Mouse (Mus musculus): ENCODE measurements at regions not wholly inside any gene's neighbourhood (a gene's known extent, or its start where the extent isn't known, plus 50 kb on each side); places are given as distances from the start of the nearest gene placed in this dataset.

- no peaks in the 10 kb centered on the region for H3K79me2 ChIP-seq (ENCODE audit: control insufficient read depth, insufficient read depth, low read length, poor library complexity)
- H3K9me3 ChIP-seq (replicated peaks; ENCODE audit: insufficient read depth, low read length) = no peaks in the 10 kb centered on the region
- H3K36me3 ChIP-seq (ENCODE audit: control insufficient read depth in 1 of 2, insufficient read depth in 2 of 2, low read length in 2 of 2) = no peaks in the 10 kb centered on the region
These were observed 258.9 kb downstream of the Bckdhb start for GRCm38 (mm10) chr9:84183637-84184374.

GRCm38 (mm10) chr9:84187531-84187930, 262.6 kb downstream of the Bckdhb start:
- no peak overlapping the region for H3K4me3 ChIP-seq (ENCODE audit: control insufficient read depth in 1 of 2, insufficient read depth in 1 of 2, low read depth in 2 of 2, low read length in 2 of 2)
- no peaks in the 10 kb centered on the region for H3K27me3 ChIP-seq (ENCODE audit: control insufficient read depth in 1 of 2, insufficient read depth in 2 of 2, low read length in 2 of 2)
- no peaks in the 10 kb centered on the region for H3K4me1 ChIP-seq (ENCODE audit: control insufficient read depth in 1 of 2, insufficient read depth in 2 of 2, low read length in 2 of 2)
- TF ChIP-seq MYC (IDR thresholded peaks at IDR 0.05; ENCODE audit: low read depth, low read length) = no peak
- TF ChIP-seq GABPA (IDR thresholded peaks at IDR 0.05; ENCODE audit: low read depth, low read length) = no peak
- no peak overlapping the region for H3K9ac ChIP-seq (ENCODE audit: control insufficient read depth, low read depth, low read length, poor library complexity, severe bottlenecking)
- H3K9me3 ChIP-seq (replicated peaks; ENCODE audit: insufficient read depth, low read length) = no peaks in the 10 kb centered on the region
- no peak overlapping the region for H3K27ac ChIP-seq (ENCODE audit: control insufficient read depth, low read depth, low read length)
- DNase-seq (ENCODE audit: low read depth, low spot score) = no peak
- no peaks in the 10 kb centered on the region for H3K79me2 ChIP-seq (ENCODE audit: control insufficient read depth, insufficient read depth, low read length, poor library complexity)
- no peaks in the 10 kb centered on the region for H3K36me3 ChIP-seq (ENCODE audit: control insufficient read depth in 1 of 2, insufficient read depth in 2 of 2, low read length in 2 of 2)

More at GRCm38 (mm10) chr9:84183637-84184374, 258.9 kb downstream of the Bckdhb start:
- TF ChIP-seq SMC3 (IDR thresholded peaks at IDR 0.05; ENCODE audit: low read depth, low read length) (no peak), MYB (IDR thresholded peaks at IDR 0.05; ENCODE audit: low read depth, low read length) (no peak)
- no peak overlapping the region for H3K27ac ChIP-seq (ENCODE audit: control insufficient read depth, low read depth, low read length)
- H3K27me3 ChIP-seq (ENCODE audit: control insufficient read depth in 1 of 2, insufficient read depth in 2 of 2, low read length in 2 of 2) = no peaks in the 10 kb centered on the region
- H3K4me3 ChIP-seq (ENCODE audit: control insufficient read depth in 1 of 2, insufficient read depth in 1 of 2, low read depth in 2 of 2, low read length in 2 of 2) = no peak overlapping the region
- H3K4me1 ChIP-seq (ENCODE audit: control insufficient read depth in 1 of 2, insufficient read depth in 2 of 2, low read length in 2 of 2) = no peaks in the 10 kb centered on the region
- H3K9ac ChIP-seq (ENCODE audit: control insufficient read depth, low read depth, low read length, poor library complexity, severe bottlenecking) = no peak overlapping the region
- no peak for DNase-seq (ENCODE audit: low read depth, low spot score)

DNA sequence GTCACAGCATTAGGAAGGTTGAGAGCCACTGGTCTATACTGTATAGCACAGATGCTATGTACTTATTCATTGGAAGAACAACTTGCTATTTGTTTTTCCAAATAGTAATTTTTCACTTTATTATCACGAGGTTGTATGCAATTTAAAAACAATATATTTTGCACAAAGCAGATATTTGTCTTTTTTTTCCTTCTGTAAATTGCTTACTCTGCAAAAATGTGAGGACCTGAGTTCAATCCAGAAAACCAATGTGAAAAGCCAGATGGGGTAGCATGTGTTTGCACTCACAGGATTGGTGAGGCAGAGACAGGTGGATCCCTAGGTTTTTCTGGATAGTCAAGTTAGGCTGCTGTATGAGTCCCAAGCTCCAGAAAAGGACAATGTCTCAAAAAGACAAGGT, 268.5 kb downstream of the Bckdhb start:
- H3K9me3 ChIP-seq (replicated peaks; ENCODE audit: insufficient read depth, low read length) = no peaks in the 10 kb centered on the region
- TF ChIP-seq POLR2AphosphoS5 (IDR thresholded peaks at IDR 0.05; ENCODE audit: borderline replicate concordance, low read depth, low read length) (no peak), JUND (IDR thresholded peaks at IDR 0.05; ENCODE audit: low read depth, low read length) (no peak), TCF12 (IDR thresholded peaks at IDR 0.05; ENCODE audit: low read depth, low read length) (no peak), E2F4 (IDR thresholded peaks at IDR 0.05; ENCODE audit: borderline replicate concordance, low read depth, low read length) (no peak), POLR2AphosphoS2 (IDR thresholded peaks at IDR 0.05; ENCODE audit: low read length) (no peak), RAD21 (IDR thresholded peaks at IDR 0.05; ENCODE audit: low read depth, low read length) (no peak), ZKSCAN1 (IDR thresholded peaks at IDR 0.05; ENCODE audit: low read depth, low read length) (no peak), MAZ (IDR thresholded peaks at IDR 0.05; ENCODE audit: low read depth, low read length) (no peak), CHD2 (IDR thresholded peaks at IDR 0.05; ENCODE audit: low read length) (no peak), BHLHE40 (IDR thresholded peaks at IDR 0.05; ENCODE audit: borderline replicate concordance, low read depth, low read length) (no peak)
- H3K27ac ChIP-seq (ENCODE audit: control insufficient read depth, low read depth, low read length) = no peak overlapping the region
- H3K9ac ChIP-seq (ENCODE audit: control insufficient read depth, low read depth, low read length, poor library complexity, severe bottlenecking) = no peak overlapping the region
- no peaks in the 10 kb centered on the region; a peak in 1 of 4 replicates for H3K27me3 ChIP-seq (ENCODE audit: control insufficient read depth in 1 of 2, insufficient read depth in 2 of 2, low read length in 2 of 2)
- no peaks in the 10 kb centered on the region for H3K4me1 ChIP-seq (ENCODE audit: control insufficient read depth in 1 of 2, insufficient read depth in 2 of 2, low read length in 2 of 2)
- no peak for DNase-seq (ENCODE audit: low read depth, low spot score)
- H3K4me3 ChIP-seq (ENCODE audit: control insufficient read depth in 1 of 2, insufficient read depth in 1 of 2, low read depth in 2 of 2, low read length in 2 of 2) = no peak overlapping the region
- H3K79me2 ChIP-seq (ENCODE audit: control insufficient read depth, insufficient read depth, low read length, poor library complexity) = no peaks in the 10 kb centered on the region
- H3K36me3 ChIP-seq (ENCODE audit: control insufficient read depth in 1 of 2, insufficient read depth in 2 of 2, low read length in 2 of 2) = no peaks in the 10 kb centered on the region
